Mouse (Mus musculus) ovary, adult 18-20 months (tissue): ENCODE results near the gene Atp5h.

Source experiments
- DNase-seq: peaks from one replicate; pipeline ENCODE4 v3.0.0; 2022; ENCODE audit warnings: low spot score, mixed read lengths

Atp5h gene

DNA sequence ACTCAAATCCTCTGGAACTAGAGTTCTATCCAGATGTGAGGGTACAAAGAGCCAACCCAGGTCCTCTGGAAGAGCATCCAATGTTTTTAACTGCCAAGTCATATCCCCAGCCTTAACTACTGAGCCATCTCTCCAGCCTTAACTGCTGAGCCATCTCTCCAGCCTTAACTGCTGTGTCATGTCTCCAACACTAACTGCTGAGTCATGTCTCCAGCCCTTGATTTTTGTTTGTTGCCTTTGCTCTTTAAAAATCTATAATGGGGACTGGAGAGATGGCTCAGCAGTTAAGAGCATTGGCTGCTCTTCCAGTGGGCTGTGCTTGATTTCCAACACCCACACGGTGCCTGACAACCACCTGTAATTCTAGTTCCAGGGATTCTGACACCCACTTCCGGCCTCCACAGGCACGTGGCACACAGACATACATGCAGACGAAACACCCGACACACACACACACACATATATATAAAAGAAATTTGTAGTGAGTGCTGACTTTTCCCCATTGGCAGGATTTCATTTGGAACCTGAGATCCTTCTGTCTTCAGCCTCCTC lies 17.9 kb upstream of the Atp5h start:
- DNase-seq: no peak

DNA sequence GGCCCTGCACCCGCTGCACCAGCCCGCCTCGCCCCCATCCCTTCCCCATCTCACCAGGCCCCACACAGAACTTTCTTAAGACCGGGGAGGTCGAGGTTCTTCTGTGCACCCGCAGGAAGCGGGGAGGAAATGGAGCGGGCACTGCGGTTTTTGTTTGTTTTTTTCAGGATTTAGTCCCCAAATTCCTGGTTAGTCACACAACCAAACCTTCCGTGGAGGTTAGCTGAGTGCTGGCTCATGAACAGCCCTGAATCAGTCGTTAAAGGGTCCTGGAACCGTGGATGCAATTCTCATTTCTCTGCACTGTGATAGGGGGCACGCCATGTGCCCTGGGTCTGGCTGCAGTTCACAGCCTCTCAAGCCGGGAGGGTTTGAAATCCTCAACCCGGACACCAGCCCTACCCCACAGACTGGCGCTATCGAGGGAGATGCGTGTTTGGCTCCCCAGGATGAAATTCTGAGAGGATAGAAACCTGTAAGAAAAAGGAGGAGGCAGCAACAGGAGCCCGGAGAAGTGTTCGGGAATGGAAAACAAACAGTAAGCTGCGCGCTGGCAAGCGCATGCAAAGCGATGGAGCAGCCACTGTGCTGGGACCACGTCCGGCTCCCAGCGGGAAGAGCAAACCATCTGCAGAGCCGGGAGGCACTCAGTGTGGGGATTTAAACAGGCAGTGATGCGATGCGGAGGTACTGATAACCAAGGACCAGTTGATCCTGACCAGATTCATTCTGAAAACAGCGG lies 16.0 kb upstream of the Atp5h start:
- no peak for DNase-seq

DNA sequence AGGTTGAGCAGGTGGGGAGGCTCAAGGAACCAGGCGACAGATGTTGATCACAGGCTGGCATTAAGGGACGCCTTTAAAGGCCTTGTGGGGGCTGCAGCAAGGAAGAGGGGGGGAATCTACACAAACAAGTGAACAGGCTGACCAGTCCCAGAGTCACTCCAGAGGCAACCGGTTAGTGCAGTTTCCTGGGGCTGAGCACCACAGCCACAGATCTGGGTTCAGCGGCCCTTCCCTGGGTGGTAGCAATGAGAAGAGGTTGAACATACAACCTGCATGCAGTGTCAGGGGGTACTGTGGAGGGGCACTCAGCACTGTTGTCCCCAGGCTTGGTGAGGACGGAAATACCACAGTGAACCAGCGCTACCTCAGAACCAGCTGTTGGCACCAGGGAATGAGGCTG lies 13.6 kb upstream of the Atp5h start:
- no peak for DNase-seq

DNA sequence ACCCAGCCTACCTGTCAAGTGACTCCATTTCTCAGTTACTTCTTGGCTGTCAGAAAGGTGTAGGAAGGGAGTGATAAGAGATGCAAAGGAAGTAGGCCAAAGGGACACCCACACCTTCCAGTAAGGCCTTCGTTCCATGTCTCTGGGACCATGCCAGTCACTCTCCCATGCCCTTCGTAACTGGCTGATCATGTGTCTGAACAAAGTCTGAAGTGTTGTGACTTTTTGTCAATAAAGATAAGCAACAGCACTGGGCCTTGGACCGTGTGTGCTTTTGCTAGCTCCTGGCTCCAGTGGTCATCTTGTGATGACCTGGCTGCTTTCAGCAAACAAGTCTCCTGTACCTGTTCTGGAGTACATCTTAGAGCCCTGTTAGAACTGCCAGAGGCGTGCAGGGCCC lies 13.1 kb upstream of the Atp5h start:
- DNase-seq: no peak

DNA sequence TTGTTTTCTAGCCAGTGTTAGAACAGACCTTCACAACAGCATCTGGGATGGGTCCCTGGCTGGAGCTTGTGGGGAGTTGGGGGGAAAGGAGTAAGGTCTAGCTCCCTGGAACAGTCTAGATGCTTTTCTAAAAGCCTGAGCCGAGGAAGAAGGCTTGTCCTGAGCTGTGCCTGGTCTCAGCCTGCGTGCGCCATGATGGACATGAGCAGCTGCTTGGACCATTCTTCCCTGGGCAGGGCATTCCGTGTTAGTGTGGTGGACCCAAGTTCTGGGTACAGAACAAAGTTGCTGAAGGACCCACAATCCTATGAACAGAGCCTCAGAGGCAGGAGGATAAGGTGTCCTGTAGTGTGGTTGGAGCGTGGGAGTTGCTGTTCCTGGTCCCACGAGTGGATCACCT lies 10.8 kb upstream of the Atp5h start:
- no peak for DNase-seq

DNA sequence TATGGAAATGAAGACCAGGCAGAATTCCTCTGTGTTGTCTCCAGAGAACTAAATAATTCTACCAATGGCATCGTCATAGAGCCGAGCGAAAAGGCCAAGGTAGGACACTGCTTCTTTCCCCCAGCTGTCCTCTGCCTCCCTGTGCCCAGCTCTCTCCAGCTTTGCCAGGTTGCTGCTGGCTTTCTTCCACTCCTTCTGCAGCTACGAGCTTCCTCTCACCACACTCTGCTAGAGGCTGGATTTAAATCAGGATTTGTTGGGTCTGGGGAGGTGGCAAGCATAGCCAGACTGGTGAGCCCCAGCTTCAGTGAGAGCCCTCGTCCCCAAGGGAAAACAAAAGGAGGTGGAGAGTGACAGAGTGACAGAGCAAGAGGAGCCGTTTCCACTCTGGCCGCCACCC lies 9.5 kb upstream of the Atp5h start:
- no peak for DNase-seq

DNA sequence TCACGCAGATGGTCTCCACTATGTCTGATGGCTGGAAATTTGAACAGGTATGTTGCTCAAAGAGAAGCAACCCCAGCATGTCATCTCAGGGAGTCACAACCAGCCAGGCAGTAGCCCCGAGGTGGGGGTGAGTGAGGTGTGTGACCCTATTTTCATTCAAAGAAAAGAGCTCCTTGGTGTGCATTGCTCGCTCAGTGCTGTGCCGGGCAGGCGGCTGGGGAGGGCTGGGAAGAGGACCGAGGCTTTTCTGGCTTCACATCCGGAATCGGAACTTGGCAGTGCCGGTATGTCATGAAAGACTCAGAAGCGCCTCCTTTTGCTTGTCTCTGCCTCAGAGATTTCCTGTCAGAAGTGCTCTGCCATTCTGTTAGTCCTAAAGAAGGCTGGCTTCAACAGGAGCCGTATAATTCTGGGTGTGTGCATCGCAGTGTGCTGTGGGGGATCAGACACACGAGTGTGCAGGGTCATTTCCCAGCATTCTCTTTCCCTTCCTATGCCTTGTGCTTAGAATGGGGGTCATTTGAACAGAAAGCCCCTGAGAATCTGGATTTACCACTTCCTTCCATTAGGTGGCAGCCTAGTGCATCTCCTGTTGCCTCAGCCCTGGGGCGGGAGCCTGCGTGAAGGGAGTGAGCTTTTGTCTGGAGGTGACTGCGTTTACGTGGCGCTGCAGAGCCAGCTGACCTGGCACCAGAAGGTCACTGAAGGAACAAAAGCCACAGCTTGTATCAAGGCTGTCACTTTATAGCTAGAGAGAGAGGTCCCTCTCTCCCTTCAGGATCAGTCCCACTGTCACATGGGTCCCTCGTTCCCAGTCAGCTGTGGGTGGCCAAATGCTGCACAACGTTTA lies 7.9 kb upstream of the Atp5h start:
- DNase-seq: peak; percentile 43

DNA sequence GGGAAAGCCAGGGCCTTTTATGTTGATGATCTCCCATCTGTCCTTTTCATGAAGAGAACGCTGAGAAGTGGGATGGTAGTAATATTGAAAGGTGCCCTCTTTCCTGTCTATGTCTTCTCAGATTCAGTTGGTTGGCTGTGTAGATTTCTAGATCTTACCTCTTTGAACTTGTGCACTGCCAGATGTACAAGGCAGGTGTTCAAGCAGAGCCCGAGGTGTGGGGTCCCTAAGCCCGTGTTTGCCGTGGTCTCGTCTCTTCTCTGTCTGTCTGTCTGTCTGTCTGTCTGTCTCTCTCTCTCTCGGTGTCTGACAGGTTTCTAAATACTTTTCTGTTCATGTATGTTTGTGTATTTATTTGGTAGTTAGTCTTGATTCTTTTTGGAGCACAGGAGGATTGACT lies 5.9 kb upstream of the Atp5h start:
- DNase-seq: no peak

DNA sequence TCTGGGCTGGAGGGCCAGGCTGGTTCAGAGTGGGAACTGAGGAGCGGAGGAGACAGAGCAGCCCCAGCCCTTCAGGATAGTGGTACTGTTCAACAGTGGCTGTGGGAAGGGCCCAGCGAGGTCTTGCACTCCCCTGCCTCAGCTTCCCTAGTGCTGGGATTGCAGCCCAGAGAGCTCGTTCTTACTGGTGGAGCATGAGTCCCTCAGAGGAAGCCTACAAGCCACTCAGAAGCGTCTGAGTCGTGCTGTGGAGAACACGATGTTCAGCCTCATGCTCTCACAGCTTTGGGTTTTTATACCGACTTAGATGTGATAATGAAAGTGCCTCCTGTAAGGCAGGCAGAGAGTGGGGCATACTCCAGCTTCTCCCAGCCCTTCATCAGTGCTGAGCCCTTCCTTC lies 4.9 kb upstream of the Atp5h start:
- DNase-seq: no peak

DNA sequence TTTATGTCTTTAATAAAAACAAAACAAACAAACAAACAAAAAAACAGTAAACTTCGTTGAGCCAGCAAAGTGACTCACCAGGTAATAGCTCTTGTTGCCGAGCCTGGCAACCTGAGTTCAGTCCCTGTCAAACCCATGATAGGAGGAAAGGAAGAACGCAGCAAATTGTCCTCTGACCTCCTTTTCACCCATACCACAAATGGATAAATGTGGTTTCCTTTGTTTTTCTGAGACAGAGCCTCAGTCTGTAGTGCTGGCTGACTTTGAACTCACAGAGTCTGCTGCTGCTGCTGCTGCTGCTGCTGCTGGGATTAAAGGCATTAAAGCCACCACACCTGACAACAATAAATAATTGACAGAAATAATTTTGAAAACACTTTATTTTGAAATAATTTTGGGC lies 3.3 kb upstream of the Atp5h start:
- no peak for DNase-seq

DNA sequence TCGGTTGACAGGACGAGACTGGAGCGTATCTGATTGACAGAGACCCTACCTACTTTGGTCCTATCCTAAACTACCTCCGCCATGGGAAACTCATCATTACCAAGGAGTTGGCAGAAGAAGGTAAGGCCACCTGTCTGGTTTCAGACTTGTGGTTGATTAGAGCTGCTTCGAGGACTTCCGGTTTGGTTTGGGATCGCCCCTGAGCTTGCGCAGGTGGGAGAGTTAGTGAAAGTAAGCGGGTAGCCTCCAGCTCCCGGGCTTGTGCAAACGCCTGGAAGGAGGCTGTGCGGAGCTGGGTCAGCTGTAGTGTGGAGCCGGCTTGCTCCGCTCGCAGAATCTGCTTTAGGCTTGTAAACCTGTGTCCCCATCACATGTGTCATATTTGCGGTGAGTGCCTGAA lies 2.2 kb upstream of the Atp5h start:
- DNase-seq: no peak

DNA sequence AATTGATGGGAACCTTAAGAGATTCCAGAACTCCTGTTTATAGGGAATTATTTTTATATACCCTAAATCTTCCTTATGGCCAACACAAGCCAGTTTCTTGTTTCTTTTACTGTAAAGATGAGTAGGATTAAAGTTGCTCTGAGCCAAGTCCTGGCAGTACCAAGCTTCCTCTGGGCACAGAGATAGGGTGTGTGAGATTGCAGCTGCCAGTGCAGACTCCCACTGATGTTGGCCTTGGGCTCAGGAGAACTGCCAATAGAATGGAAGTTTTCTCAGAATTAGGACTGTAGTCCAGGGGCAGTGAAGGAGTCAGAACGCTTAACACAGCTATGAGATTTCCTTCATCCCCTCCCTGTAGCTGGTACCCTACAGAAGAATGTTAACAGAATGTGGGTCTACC lies 1.6 kb upstream of the Atp5h start:
- peak; percentile 38 for DNase-seq

DNA sequence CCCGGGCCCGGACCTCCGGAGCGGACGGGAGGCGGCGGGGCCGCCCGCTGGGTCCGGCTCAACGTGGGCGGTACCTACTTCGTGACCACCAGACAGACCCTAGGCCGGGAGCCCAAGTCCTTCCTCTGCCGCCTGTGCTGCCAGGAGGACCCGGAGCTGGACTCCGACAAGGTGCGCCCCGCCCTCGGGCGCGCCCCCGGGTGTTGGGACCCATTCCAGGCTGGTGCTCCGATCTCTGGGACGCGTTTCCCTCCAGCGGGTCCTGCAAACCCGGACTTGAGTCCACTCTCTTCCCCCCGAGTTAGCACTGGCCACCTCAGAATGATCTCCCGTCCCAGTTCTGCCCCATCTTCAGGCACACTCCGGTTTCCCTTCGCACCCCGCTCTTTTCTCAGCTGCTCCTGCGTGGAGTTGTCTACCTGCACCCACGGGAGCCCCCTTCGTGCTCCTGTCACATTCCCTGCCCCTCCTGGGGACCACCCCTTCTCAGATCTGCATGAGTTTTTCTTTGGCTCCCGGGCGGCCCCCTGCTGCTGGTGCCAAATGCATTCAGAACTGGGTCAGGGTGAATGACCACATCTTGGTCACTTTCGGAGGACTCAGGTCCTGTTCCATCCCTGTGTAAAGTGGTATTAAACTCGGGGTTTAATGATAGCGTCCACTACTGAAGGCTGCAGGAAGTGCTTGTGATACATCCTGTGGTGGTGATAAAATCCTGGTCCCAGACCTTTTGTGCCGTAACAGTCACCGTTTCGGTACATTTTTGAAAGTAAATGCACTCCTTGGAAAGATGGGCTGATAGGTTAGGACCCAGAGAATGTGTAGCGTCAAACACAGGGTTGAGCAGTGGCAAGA lies 801 bp upstream of the Atp5h start:
- peak; percentile 48 for DNase-seq

DNA sequence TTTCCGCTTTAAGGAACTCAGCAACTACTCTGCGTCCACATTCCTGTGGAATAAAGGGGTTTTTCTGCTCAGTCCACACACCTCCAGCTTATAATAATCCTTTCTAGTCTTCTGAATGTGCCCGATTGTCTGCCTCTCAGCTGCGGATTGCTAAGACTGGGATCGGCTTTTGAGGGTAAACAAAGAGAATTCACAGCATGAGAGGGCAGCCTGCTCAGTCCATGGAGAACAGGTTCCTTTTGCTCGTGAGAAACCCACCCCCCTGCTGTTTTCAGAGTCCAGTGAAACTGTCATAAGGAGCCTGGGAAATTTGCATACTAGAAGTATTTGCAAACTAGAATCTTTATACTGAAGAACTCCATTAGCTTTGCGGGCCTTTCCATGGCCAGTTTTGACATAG lies 10.2 kb downstream of the Atp5h start:
- DNase-seq: no peak

DNA sequence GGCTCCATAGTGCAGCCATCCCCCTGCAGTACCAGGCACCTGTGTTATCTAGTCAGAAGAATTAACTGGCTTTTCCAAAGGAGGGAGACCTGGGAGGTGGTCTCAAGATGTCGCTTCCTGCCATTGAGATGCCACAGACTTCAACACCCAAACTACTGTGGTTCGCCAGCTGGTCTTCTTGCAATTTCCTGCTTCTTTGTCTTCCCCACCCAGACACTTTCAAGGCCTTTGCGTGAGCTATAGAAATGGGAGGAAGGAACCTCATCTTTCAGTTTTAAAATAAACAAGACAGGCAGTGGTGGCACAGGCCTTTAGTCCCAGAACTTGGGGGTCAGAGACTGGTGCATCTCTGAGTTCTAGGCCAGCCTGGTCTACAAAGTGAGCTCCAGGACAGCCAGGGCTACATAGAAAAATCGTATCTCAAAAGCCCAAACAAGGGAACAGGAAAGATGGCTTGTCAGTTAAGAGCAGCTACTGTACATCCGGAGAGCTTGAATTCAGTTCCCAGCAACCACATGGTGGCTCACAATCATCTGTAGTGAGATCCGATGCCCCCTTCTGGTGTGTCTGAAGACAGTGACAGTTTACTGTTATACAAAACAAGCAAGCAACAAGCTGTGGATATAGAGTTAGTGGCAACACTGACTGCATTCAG lies 11.4 kb downstream of the Atp5h start:
- DNase-seq: no peak

DNA sequence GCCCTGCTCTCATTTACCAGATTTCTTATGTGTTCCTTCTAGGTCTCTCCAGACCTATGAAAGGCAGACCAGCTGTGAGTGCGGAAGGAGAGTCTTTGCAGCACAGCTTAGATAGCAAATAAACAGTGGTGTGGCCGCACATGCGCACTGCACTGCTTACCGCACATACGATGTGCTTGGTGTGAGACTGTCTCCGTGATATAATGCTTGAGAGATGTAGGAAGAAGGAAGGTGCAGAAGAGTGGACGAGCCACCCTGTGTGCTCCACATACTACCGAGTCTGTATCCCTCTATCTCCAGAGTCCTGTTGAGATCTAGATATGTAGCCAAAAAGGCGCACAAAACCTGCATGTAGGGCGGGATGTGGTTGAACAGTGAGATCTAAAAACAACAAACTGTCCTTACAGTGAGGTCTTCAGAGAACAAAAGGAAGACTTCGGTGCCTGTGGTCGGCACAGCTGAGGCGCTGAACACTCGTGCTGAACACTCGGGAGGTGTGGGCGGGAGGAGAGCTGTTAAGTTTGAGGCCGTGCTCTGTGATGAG lies 12.8 kb downstream of the Atp5h start:
- DNase-seq: no peak

DNA sequence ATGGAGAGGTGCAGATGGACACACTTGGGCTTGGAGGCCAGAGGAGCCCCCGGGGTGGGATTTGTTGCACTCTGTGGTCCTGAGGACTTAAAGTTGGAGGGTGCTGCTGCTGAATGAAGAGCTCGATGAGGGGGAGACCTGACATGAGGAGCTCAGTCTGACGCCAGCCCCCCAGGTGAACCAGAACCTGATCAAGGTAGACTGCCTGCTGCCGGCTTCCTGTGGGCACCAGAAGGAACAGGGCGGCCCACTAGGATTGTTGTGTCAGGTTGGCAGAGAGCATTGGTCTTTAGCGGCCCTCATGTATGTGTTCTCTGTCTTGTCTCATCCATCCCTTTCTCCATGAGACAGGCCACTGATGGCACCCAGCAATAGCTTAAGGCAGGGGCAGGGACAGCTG lies 14.0 kb downstream of the Atp5h start:
- DNase-seq: no peak

DNA sequence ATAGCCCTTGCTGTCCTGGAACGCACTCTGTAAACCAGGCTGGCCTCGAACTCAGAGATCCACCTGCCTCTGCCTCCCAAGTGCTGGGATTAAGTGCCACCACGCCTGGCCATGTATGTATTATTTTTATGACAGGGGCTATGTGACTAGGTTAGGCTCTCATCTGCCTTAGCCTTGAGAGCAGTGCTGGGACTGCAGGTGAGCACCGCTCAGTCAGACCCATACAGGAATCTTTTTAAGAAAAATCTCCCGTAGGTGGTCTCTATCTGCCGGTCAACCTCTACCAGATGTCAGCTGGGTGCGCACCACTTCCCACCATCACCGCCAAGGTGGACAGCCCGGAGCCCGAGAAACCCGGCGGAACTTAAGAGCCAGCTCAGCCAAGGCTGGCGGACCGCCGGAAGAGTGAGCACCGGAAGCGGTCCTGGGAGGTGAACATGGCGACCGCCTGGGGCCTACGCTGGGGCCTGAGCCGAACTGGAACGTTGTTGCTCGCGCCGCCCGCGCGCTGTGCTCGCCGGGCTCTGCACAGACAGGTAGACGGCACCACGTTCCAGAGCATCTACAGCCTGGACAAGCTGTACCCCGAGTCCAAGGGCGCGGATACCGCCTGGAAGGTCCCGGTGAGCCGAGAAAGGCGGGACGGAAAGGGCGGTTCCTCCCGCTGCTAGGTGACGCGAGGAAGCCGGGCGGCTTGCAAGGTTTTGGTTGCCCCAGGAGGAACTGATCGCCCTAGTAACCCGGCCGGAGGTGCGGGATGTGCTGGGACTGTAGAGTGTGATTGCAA lies 16.2 kb downstream of the Atp5h start, which contains the start of gene Mrpl58:
Gene Mrpl58 (plus strand): TSS at position 415 of the 787 bp plus-strand sequence.
- peak; percentile 67 for DNase-seq

DNA sequence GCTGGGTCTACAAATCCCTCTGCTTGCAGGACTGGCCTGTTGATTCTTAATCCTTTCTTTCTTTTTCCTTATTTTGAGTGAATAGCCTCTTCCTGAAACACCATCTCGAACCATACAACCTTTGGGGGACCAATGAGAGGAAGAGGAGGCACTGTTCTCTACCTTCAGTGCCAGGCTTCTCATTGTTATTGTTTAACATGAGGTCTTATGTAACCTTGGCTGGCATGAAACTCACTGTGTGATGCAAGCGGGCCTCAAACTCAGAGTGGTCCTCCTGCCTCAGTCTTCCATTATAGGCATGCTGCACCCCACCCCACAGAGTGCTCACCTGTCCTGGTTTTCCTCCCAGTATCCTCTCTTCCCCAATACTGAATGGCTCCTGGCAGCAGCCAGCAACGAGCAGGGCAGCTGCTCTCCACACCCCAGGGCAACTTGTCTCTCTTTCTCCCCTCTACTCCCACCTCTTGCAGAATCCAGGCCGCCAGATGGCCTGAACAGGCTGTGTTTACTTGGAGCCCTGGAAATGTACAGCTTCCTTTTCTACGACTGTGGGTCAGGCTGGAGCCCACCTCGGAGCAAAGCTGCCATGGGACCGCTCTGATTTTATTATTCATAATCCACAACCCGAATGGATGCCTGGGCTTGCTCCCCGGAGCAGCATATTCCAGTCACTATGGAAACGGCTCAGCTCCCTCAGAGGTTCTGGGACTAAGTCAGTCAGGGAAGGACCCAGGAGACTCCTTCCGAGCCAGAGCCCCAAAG lies 19.0 kb downstream of the Atp5h start:
- DNase-seq: no peak

DNA sequence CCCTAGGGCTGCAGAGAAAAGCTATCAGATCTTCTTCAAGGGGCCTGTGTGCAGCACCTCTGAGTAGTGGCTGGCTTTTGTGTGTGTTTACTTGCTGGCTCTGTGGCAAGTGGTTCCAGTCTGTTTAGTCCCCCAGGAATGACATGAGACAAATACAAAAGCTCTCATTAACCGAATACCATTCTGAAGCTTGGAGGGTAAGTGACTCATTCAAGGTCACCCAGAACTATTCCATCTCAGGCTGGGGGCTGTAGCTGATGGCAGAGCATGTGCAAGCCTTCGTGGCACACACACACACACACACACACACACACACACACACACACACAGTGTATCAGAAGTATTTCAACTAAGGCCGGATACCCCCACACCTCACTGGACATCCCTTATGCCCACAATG lies 19.6 kb downstream of the Atp5h start:
- DNase-seq: no peak
